Mouse (Mus musculus) 416B (cell line): ENCODE data around the gene Pex11g.

ENCODE experiments used
- DNase-seq: peaks from one replicate; pipeline ENCODE4 v3.0.0; 2011; ENCODE audit warnings: low read depth

Pex11g gene

GRCm38 (mm10) chr8:3481605-3482004, 14.1 kb upstream of the Pex11g start:
- peak; percentile 67 for DNase-seq

GRCm38 (mm10) chr8:3480221-3480785, 12.8 kb upstream of the Pex11g start:
- no peak for DNase-seq

- no peak for DNase-seq
Observed at GRCm38 (mm10) chr8:3475715-3476429, 8.4 kb upstream of the Pex11g start.

DNA sequence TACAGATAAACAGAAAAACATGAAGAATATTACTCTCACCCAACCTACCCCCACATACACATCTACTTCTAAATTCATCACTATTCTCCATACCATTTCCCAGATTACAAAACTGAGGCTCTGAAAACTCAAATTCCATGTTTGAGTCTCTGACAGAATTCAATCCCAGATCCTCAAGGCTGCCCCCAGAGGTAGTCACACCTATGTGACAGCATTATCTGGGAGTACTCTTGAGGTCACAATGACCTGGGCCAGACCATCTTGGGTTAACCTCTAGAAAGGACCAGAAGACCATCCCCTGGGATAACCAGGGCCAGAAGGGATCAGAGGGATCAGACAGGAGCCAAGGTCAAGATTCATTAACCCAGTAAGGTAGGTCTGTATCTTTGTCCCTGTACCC, 3.1 kb upstream of the Pex11g start, which contains the start of gene Tex45:
Tex45 (plus strand) TSS at position 301 of the 400 bp plus-strand sequence.
- DNase-seq, result no peak

- peak; percentile 75 for DNase-seq
Observed at GRCm38 (mm10) chr8:3468838-3469237, 1.4 kb upstream of the Pex11g start.

- no peak for DNase-seq
Observed at GRCm38 (mm10) chr8:3467886-3468545, 536 bp upstream of the Pex11g start.

DNA sequence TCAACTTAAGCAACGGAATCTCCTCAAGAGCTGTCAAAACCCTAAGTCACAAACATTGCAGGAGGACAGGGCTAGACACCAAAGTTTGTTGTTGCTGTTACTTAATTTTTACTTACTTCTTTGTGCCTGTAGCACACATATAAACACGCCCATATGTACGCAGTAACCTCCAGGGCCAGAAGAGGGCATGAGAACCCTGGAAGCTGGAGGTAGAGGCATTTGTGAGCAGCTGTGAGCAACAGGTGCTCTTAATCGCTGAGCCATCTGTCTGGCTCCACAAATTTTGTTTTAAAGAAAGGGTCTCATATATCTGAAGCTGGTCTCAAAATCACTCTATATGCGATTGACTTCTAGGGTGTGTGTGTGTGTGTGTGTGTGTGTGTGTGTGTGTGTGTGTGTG, 3.2 kb downstream of the Pex11g start:
- DNase-seq, result peak; percentile 74

- no peak for DNase-seq
Observed at GRCm38 (mm10) chr8:3463248-3463647, 4.2 kb downstream of the Pex11g start.

DNA sequence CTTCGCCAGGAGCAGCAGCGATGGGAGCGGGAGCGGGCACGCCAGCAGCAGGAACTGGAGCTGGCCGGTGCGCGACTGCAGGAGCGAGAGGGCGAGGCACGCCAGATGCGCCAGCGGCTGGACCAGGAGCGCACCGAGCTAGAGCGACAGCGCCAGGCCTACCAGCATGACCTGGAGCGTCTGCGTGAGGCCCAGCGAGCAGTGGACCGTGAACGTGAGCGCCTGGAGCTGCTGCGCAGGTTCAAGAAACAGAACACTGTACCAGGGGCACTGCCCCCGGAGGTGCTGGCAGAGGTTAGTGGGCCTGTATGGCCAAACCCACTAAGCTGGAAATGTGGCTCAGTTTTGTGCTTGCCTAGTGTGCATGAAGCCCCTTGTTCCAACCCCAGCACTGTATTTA, 15.5 kb downstream of the Pex11g start:
- no peak for DNase-seq

GRCm38 (mm10) chr8:3450670-3451069, 16.8 kb downstream of the Pex11g start:
- peak; percentile 56 for DNase-seq

DNA sequence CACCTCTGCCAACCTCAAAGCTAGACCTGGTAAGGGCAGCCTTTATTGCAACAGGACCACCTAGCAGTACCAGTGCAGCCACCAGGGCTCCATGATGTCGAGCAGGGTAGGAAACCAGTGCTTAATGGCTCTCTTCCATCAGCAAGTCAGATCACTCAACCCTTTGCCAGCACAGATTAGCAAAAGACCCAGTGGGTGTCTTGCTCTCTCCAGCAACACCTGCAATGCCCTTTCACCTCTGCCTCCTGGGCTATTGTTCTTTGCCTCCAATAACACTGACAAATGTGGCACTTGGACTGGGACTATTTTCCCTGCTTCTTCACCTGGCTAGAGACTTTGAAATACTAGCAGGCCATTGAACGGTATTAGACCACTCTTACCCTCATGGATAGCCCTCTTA, 18.3 kb downstream of the Pex11g start:
- no peak for DNase-seq

- DNase-seq, result peak; percentile 14
Observed at GRCm38 (mm10) chr8:3439510-3439909, 28.0 kb downstream of the Pex11g start.

- DNase-seq, result no peak
Observed at GRCm38 (mm10) chr8:3436492-3436891, 31.0 kb downstream of the Pex11g start.

GRCm38 (mm10) chr8:3431113-3431512, 36.4 kb downstream of the Pex11g start:
- DNase-seq, result no peak

DNA sequence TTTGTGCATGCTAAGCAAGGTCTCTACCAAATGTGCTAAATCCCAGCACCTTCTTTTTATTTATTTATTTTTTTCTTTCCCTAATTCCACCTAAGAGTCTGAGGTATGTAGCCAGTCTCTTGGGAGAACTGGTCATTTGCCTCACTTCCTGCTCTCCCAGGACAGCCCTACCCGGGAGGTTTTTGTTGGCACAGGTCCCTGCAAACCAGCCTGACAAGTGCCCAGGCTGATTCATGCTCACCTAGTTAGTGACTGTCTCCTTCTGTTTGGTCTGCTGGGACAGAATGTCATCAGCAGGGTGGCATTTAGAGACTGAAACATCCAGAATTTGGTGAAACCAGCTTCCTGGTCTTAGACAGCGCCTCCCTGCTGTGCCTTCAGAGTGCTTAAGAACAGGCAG, 37.5 kb downstream of the Pex11g start:
- no peak for DNase-seq

DNA sequence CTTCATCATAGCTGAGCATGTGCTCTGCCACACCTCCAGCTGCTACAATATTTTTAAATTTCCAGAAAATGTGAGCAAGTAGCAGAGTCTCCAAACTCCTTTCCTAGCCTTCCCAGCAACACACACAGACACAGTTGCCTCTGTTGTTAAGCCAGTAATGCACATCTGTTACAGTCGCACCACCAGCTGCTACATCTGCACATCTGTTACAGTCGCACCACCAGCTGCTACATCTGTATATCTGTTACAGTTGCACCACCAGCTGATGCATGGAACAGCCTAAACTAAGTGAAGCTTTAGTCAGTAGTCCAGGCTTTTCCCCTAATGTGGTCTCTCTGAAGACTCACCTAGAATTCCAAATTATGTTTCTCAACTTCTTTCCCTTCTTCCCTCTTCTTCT, 39.1 kb downstream of the Pex11g start:
- DNase-seq, result no peak

DNA sequence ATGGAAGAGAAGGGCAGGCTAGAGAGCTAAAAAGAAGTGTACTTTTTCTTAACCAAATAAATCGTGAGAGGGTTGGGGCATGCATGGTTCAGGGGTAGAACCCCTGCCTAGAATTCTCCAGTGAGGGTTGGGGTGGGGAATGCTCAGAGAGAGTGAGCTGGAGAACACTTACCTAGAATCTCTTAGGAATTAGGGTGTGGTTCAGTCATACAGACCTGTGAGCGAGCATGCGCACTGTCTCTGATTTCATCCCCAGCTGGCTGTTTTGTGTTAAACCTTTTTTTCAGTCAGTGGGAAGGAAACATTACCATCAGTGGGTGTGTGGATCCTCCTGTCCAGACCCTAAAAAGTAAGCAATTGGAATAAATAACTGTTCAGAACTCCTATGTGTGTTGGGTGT, 41.3 kb downstream of the Pex11g start:
- DNase-seq, result no peak

GRCm38 (mm10) chr8:3425217-3425616, 42.3 kb downstream of the Pex11g start:
- DNase-seq, result no peak

- no peak for DNase-seq
Observed at GRCm38 (mm10) chr8:3421507-3421906, 46.0 kb downstream of the Pex11g start.

- no peak for DNase-seq
Observed at GRCm38 (mm10) chr8:3420105-3420706, 47.3 kb downstream of the Pex11g start.

DNA sequence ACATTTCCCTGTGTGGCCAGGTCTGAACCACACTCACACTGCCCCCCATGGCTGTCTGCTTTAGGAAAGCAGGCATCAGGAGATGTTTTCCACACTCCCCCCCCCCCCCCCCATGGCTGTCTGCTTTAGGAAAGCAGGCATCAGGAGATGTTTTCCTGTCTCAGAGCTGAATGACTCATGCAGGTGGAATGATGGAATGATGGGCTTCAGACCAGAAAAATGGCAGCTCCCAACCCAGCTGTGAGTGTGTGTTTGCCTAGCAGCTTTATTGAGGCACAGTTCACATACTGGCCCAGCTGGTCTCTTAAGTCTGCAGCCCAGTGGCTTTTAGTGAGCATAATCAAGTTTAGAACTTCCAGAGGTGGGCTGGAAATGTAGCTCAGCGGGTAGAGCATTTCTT, 49.4 kb downstream of the Pex11g start:
- no peak for DNase-seq

DNA sequence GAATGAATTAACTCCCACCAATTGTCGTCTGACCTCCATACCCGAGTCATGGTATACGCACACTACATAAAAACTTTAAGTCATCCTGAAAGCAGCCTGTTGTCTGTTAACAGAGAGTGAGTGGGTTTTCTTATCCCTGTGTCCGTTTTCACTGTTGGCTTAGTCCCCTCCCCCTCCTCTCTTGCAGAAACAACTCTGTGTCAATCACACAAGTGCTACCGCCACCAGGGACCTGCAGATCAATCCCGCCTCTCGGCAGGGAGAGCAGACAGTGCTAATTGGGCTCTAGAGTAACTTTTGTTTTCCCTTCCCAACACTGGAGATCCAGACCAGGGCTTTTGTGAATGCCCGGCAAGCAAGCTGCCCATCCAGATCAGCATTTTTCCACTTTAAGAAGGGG, 50.0 kb downstream of the Pex11g start:
- no peak for DNase-seq

- DNase-seq, result no peak
Observed at GRCm38 (mm10) chr8:3416846-3417245, 50.6 kb downstream of the Pex11g start.
